Mouse (Mus musculus): ENCODE data around the gene Gpatch4.

Gene Gpatch4

DNA sequence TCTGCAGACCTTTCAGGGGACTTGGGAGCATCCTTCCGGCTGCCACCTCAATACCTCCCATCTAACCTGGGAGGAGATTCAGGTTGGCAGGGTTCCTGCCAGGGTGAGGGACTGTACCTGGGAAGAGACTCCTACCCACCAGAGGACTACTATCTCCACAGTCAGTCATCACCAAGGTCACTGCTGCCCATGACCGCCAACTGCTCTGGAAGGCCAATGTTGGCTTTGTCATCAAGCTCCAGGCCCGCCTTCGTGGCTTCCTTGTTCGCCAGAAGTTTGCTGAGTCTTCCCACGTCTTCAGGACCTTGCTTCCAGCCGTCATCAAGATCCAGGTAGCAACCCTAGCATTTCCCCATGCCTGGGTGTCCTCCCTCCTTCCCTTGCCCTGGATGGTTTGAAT lies 58.8 kb downstream of the Gpatch4 start:
- no peak for DNase-seq

DNA sequence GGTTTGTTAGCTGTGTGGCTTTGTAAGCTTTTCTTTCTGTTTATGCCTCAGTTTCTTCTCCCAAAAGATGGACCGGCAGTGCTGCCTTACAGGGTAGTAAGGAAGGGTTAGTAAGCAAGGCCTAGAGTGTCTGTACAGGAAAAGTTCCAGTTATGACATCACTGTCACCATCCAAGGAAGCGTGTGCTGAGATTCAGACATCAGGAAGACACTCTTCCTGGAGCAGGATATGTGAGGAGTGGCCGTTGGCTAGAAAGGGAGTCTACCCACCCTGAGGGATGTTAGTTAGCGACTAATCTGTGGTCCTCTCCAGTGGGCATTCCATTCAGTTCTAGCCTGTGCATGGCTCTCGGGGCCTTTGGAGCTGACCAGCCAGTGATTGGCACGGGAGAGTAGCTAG lies 59.3 kb downstream of the Gpatch4 start:
- no peak for DNase-seq

DNA sequence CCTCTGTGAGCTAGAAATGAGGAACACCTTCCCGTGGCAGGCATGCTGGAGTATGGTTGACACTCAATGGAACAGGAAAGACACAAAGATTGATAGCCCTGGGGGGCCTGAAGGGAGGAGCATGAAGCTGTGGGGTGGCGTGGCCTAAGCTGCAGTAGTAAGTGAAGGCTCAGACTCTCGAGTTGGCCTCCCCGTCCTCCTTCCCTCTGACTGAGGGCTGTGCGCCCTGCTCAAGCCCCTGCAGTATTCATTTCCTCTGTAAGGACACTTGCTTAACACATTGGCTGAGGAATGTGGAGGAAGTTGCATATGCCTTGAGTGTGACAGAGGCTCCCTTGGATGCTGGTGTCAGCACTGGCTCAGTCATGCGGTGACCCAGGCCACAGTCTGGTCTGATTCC lies 59.7 kb downstream of the Gpatch4 start:
- DNase-seq = no peak

All from thymus, postnatal 4 days (tissue).